Mouse (Mus musculus) intestine, postnatal 0 days (tissue): Measurements from ENCODE around the gene Dnajb4. TPM values are rescaled to one million over a fixed set of nuclear protein-coding genes. Genes with fewer than 3 reads are reported as not detected.

Experiments used
- ATAC-seq: fragments of 200-750 bp; cut with Nextera tagmentation; 2 replicates; pipeline ENCODE4 v1.8.0; 2017; ENCODE audit warnings: mild to moderate bottlenecking, moderate TSS enrichment, moderate library complexity
- H3K27ac ChIP-seq: fragments of 300-500 bp; sonication (generic); 2 replicates; pipeline ENCODE4 v1.5.1; 2014; ENCODE audit warnings: mild to moderate bottlenecking, low read depth, low read length, moderate library complexity
- H3K27me3 ChIP-seq: fragments of 300-500 bp; sonication (generic); replicated peaks from 2 replicates; pipeline ENCODE4 v1.6.1; 2014; ENCODE audit warnings: low read length, mixed read lengths; ENCODE audit not compliant: control insufficient read depth, insufficient read depth
- H3K36me3 ChIP-seq: fragments of 300-500 bp; sonication (generic); 2 replicates; pipeline ENCODE4 v1.6.1; 2014; ENCODE audit warnings: mild to moderate bottlenecking, moderate library complexity; ENCODE audit not compliant: control insufficient read depth, insufficient read depth
- H3K4me1 ChIP-seq: fragments of 300-500 bp; sonication (generic); replicated peaks from 2 replicates; pipeline ENCODE4 v1.6.1; 2014; ENCODE audit warnings: antibody characterized with exemption, low read length, mixed read lengths; ENCODE audit not compliant: control insufficient read depth, insufficient read depth
- H3K4me2 ChIP-seq: fragments of 300-500 bp; sonication (generic); replicated peaks from 2 replicates; pipeline ENCODE4 v1.6.1; 2014; ENCODE audit warnings: low read depth, mild to moderate bottlenecking, moderate library complexity
- H3K4me3 ChIP-seq: fragments of 300-500 bp; sonication (generic); 2 replicates; pipeline ENCODE4 v1.5.1; 2014; ENCODE audit warnings: low read depth, low read length
- H3K9ac ChIP-seq: fragments of 300-500 bp; sonication (generic); 2 replicates; pipeline ENCODE4 v1.6.1; 2014; ENCODE audit warnings: mild to moderate bottlenecking, low read depth, low read length
- H3K9me3 ChIP-seq: fragments of 300-500 bp; sonication (generic); 2 replicates; pipeline ENCODE4 v1.6.1; 2016; ENCODE audit warnings: mixed run types; ENCODE audit not compliant: control insufficient read depth
- CTCF ChIP-seq: sonication (generic); IDR thresholded peaks from 2 replicates; pipeline ENCODE4 v1.5.1; 2016; ENCODE audit warnings: low read depth, mild to moderate bottlenecking, control low read depth, antibody characterized with exemption, moderate library complexity
- WGBS: fragments of 180-500 bp; shearing (Covaris S2); extraction: QIAGEN DNeasy Blood & Tissue Kit; methylation state at CpG from one replicate; pipeline ENCODE4 v1.1.7; 2014; 5-methylcytosine and 5-hydroxymethylcytosine counted together
- polyA plus RNA-seq: library from polyadenylated mRNA; unstranded; fragments of >200 nt; fragmentation: Nextera tagmentation; extraction: Ambion mirVana; gene quantifications from 2 replicates; pipeline ENCODE4 v1.2.1, GENCODE M21; 2015

Dnajb4 gene
- polyA plus RNA-seq, 1 experiment from 2014 or later, result 17.9 TPM

DNA sequence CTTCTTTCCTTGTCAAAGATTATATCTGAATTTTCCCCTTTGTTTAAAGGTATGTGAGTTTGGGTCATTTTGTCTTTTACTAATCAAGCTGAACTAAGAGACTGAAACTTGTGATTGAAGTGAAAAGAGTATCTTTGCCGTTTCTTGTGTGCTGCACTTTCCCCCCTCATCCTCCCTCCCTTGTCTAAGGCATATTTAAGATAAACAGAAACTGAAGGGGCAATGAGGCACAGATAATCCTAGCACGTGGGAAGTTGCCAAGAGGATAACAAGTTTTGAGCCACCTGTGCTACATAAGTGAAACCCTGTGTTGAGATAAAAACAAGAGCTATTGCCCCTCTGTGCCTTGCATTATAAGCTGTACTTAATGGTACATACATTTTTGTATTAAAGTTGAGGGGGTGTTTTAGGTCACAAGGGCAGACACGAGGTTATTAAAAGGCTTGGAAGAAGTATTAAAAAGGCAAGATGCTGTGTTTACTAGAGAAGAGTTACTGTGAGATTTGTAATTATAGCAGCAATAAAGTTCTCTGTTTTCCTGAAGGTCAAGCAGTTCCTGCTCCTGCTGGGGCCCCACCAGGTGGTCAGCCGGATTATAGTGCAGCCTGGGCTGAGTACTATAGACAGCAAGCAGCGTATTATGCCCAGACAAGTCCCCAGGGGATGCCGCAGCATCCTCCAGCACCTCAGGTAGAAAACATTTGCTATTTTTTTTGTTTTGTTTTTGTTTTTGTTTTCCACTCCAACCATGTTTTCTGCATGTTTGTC lies 21.4 kb upstream of the Dnajb4 start:
- H3K4me1 ChIP-seq, result no peaks in the 10 kb centered on the region
- 38% methylated on average over 6 of the region's 6 CpGs for WGBS
- no peak overlapping the region for H3K9ac ChIP-seq
- H3K36me3 ChIP-seq, result peaks cover 45% of the 10 kb centered on the region
- H3K4me3 ChIP-seq, result no peak overlapping the region
- ATAC-seq, result no peak
- no peaks in the 10 kb centered on the region for H3K9me3 ChIP-seq
- no peak overlapping the region for H3K4me2 ChIP-seq
- no peak for TF ChIP-seq CTCF
- H3K27me3 ChIP-seq, result no peaks in the 10 kb centered on the region
- peak overlapping the region; percentile 7; the same call in 1 of the 2 replicates for H3K27ac ChIP-seq

DNA sequence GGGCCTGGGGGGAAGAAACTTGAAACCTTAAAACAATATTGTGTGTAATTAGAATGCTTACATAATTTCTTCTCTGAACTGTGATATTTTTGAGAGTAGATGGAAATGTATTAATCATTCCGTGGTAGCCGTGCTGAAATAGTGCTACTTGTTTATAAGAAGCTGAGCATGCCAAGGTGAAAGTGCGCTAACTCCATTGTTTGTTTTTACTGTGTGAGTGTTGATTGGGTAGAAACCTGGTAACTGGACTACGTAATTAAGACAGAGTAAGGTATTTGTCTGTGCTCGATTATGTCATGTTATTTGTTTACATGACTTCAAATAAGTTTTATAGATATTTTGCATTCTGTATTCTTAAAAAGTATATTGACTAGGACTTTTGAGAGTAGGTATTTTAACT lies 19.2 kb upstream of the Dnajb4 start:
- no peak for ATAC-seq
- peaks cover 58% of the 10 kb centered on the region for H3K36me3 ChIP-seq
- H3K4me3 ChIP-seq, result no peak overlapping the region
- no peaks in the 10 kb centered on the region for H3K9me3 ChIP-seq
- H3K4me2 ChIP-seq, result no peak overlapping the region
- 78% methylated on average over 5 of the region's 5 CpGs for WGBS
- TF ChIP-seq CTCF, result no peak
- H3K4me1 ChIP-seq, result no peaks in the 10 kb centered on the region
- no peaks in the 10 kb centered on the region for H3K27me3 ChIP-seq
- no peak overlapping the region for H3K9ac ChIP-seq
- H3K27ac ChIP-seq, result no peak overlapping the region

DNA sequence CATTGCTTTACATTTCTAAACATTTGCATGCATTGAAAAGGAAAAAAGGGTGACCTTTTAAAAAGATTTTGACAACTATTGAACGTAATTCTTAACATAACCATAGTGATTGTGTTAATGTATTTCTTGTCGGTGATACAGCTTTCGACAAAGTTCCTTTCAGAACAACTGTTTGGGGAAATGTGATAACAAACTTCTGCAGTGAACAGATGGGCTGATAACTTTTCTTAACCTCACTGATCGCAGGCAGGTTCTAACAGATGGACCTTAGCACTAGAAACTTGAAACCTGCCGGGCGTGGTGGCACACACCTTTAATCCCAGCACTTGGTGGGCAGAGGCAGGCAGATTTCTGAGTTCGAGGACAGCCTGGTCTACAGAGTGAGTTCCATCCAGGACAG lies 18.7 kb upstream of the Dnajb4 start:
- Histone ChIP-seq H3K4me1 (no peaks in the 10 kb centered on the region), H3K9me3 (no peaks in the 10 kb centered on the region), H3K36me3 (peaks cover 59% of the 10 kb centered on the region), H3K27me3 (no peaks in the 10 kb centered on the region), H3K27ac (no peak overlapping the region), H3K4me2 (no peak overlapping the region), H3K4me3 (no peak overlapping the region), H3K9ac (no peak overlapping the region)
- TF ChIP-seq CTCF, result no peak
- 67% methylated on average over 7 of the region's 7 CpGs for WGBS
- 0 out of 2 replicates have a peak, but pooled peaks have one; percentile 31 for ATAC-seq

DNA sequence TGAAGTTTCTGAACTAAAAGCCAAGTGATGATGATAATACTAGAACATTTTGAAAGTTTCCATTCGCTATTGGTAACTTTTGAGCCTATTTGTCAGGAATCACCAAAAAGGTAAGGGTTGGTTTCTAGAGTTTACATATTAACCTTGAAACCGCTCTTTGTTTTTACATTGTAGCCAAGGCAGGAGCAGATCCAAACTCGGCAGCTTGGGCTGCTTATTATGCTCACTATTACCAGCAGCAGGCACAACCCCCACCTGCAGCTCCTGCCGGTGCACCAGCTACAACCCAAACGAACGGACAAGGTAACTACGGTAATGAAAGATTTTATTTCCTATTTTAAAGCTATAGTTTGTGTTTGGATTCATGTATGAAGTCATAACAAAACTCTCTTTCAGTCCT lies 15.8 kb upstream of the Dnajb4 start:
- Histone ChIP-seq H3K9ac (no peak overlapping the region), H3K27ac (no peak overlapping the region), H3K4me3 (no peak overlapping the region), H3K4me2 (no peak overlapping the region), H3K4me1 (no peaks in the 10 kb centered on the region), H3K27me3 (no peaks in the 10 kb centered on the region), H3K9me3 (no peaks in the 10 kb centered on the region), H3K36me3 (peaks cover 80% of the 10 kb centered on the region)
- 82% methylated on average over 7 of the region's 7 CpGs for WGBS
- no peak for ATAC-seq
- no peak for TF ChIP-seq CTCF

DNA sequence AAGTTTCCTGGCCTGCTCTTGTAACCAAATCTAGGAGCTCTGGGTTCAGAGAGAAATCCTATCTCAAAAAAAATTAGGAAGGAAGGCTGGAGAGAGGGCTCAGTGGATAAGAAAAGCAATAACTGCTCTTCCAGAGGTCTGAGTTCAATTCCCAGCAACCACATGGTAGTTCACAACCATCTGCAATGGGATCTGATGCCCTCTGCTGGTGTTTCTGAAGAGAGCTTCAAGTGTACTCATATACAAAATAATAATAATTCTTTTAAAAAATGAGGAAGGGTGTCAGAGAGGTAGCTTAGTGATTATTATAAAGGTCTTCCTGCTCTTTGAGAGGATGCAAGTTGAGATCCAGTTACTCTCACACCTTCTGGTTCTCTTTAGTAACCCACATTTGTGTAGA lies 14.8 kb upstream of the Dnajb4 start:
- TF ChIP-seq CTCF, result peak; percentile 31
- no peak overlapping the region for H3K9ac ChIP-seq
- no peak overlapping the region for H3K4me2 ChIP-seq
- peaks cover 87% of the 10 kb centered on the region for H3K36me3 ChIP-seq
- no peak overlapping the region for H3K27ac ChIP-seq
- H3K9me3 ChIP-seq, result no peaks in the 10 kb centered on the region
- H3K4me1 ChIP-seq, result no peaks in the 10 kb centered on the region
- H3K4me3 ChIP-seq, result no peak overlapping the region
- no peaks in the 10 kb centered on the region for H3K27me3 ChIP-seq
- ATAC-seq, result no peak

DNA sequence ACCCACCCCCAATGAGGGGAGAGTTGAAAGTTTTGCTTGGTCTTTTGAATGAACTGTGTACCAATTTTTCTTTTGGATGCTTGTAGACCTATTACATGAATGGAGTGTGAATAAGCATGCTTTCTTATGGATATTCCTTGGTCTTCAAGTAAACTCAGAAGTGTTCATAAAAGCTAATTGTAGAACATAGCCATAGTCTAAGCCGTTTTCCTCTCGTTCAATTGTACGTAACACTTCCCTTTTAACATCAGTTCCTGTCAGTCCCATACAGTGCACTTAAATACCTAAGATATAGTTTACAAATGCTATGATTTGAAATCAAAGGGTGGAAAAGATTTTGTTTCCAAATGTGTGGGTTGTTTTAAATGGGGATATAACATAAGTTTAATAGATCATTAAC lies 3.3 kb upstream of the Dnajb4 start:
- ATAC-seq, result no peak

More for the DNA sequence above, 3.3 kb upstream of the Dnajb4 start:
- Histone ChIP-seq H3K36me3 (peaks cover 14% of the 10 kb centered on the region), H3K4me2 (peak overlapping the region; percentile 80), H3K27me3 (no peaks in the 10 kb centered on the region), H3K9me3 (no peaks in the 10 kb centered on the region), H3K4me3 (no peak overlapping the region), H3K9ac (0 out of 2 replicates have a peak overlapping the region, but pooled peaks have one; percentile 2), H3K4me1 (no peaks in the 10 kb centered on the region; the same call in 1 of the 2 replicates), H3K27ac (no peak overlapping the region)
- no peak for TF ChIP-seq CTCF
- 16% methylated on average over 3 of the region's 3 CpGs for WGBS
